Mouse (Mus musculus): ENCODE data around the gene Gm20831. TPM values are rescaled to one million over a fixed set of nuclear protein-coding genes. Genes with fewer than 3 reads are reported as not detected.
"Not testable (repeated sequence)": the region's sequence is repeated elsewhere in the genome, so short reads cannot be mapped to it uniquely, and the experiment has no call there.

The Gm20831 gene
- polyA plus RNA-seq (2015; fragmentation: Nextera tagmentation; extraction: Ambion mirVana), result not detected in 2 replicates

DNA sequence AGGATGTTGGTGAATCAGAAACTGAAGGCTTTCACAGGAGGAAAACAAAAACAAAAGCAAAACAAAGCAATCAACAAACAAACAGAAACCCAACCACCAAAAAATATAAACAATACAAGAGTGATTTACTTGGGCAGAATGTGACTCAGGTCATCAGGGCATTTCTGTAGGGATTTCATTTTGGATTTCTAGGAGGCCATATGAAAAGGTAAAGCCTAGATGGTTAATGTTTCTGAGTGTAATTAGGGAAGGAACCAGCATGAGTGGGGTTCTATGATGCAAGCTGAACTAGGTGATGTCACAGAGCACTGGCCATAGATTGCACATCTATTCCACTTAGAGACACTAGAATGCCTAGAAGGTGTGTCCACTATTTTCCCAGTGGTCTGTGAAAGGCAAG is at the start of gene Gm20831, which contains the start of gene Gm20772:
Gm20831 (plus strand) TSS at position 301 of the 400 bp plus-strand sequence.
Gm20772 (plus strand) TSS at position 301 of the 400 bp plus-strand sequence.
- not testable (repeated sequence) for H3K27me3 ChIP-seq (ENCODE audit: insufficient read depth, low read length); H3K36me3 ChIP-seq (ENCODE audit: insufficient read depth, low read length); H3K4me3 ChIP-seq (ENCODE audit: low read length); ATAC-seq (ENCODE audit: low FRiP score, low TSS enrichment); H3K27ac ChIP-seq (ENCODE audit: low read length); H3K9ac ChIP-seq (replicated peaks; ENCODE audit: low read length); H3K4me2 ChIP-seq (replicated peaks; ENCODE audit: low read depth, low read length); H3K4me1 ChIP-seq (ENCODE audit: insufficient read depth, low read length); H3K9me3 ChIP-seq (ENCODE audit: low read length)

GRCm38 (mm10) chrY:17846166-17846565 is 28.4 kb upstream of the Gm20831 start, which contains the start of gene Gm21904:
TSS of gene Gm21904 (minus strand) at chrY:17846266.
- not testable (repeated sequence) for H3K27ac ChIP-seq (ENCODE audit: low read length); H3K27me3 ChIP-seq (ENCODE audit: insufficient read depth, low read length); H3K4me1 ChIP-seq (ENCODE audit: insufficient read depth, low read length); H3K36me3 ChIP-seq (ENCODE audit: insufficient read depth, low read length); ATAC-seq (ENCODE audit: low FRiP score, low TSS enrichment); H3K9me3 ChIP-seq (ENCODE audit: low read length); H3K4me2 ChIP-seq (replicated peaks; ENCODE audit: low read depth, low read length); H3K9ac ChIP-seq (replicated peaks; ENCODE audit: low read length); H3K4me3 ChIP-seq (ENCODE audit: low read length)
- no CpG with 5 or more reads among the region's 3 CpGs for WGBS

GRCm38 (mm10) chrY:17937230-17937629 is 62.7 kb downstream of the Gm20831 start, which contains the start of gene Srsy:
TSS of gene Srsy (minus strand) at chrY:17937330.
- H3K27ac ChIP-seq (ENCODE audit: low read length); ATAC-seq (ENCODE audit: low FRiP score, low TSS enrichment); H3K4me2 ChIP-seq (replicated peaks; ENCODE audit: low read depth, low read length); H3K36me3 ChIP-seq (ENCODE audit: insufficient read depth, low read length); H3K9me3 ChIP-seq (ENCODE audit: low read length); H3K27me3 ChIP-seq (ENCODE audit: insufficient read depth, low read length); H3K4me1 ChIP-seq (ENCODE audit: insufficient read depth, low read length); H3K4me3 ChIP-seq (ENCODE audit: low read length); H3K9ac ChIP-seq (replicated peaks; ENCODE audit: low read length): not testable (repeated sequence)
- no CpG with 5 or more reads among the region's 1 CpGs for WGBS

Other genes with a start within 250 kb of the Gm20831 start
- gene Gm21904, start 28.5 kb upstream of the Gm20831 start, polyA plus RNA-seq (2015; fragmentation: Nextera tagmentation; extraction: Ambion mirVana), result not detected in 2 replicates
- gene Gm20772, start within 50 bp of the Gm20831 start, polyA plus RNA-seq (2015; fragmentation: Nextera tagmentation; extraction: Ambion mirVana), result not detected in 2 replicates
- not detected in 2 replicates for gene Srsy, start 62.6 kb downstream of the Gm20831 start, polyA plus RNA-seq (2015; fragmentation: Nextera tagmentation; extraction: Ambion mirVana)
- not detected in 2 replicates for gene Gm21764, start 187.1 kb downstream of the Gm20831 start, polyA plus RNA-seq (2015; fragmentation: Nextera tagmentation; extraction: Ambion mirVana)
- not detected in 2 replicates for gene Ssty1, start 214.4 kb downstream of the Gm20831 start, polyA plus RNA-seq (2015; fragmentation: Nextera tagmentation; extraction: Ambion mirVana)